Mouse (Mus musculus) forebrain, embryonic 12.5 days (tissue): Measurements from ENCODE around the gene Psmb9. TPM values are rescaled to one million over a fixed set of nuclear protein-coding genes. Genes with fewer than 3 reads are reported as not detected.
A peak's percentile ranks its signal among the peaks of the same experiment; 100 is the strongest.
"Not testable (repeated sequence)": the region's sequence is repeated elsewhere in the genome, so short reads cannot be mapped to it uniquely, and the experiment has no call there.

Source experiments
- ATAC-seq: fragments of 200-750 bp; cut with Nextera tagmentation; 2 replicates; pipeline ENCODE4 v1.8.0; 2017; ENCODE audit warnings: moderate TSS enrichment; ENCODE audit not compliant: low FRiP score
- H3K27ac ChIP-seq: fragments of 300-500 bp; sonication (generic); 2 replicates; pipeline ENCODE4 v1.5.1; 2016; ENCODE audit warnings: mild to moderate bottlenecking
- H3K27me3 ChIP-seq: fragments of 300-500 bp; sonication (generic); 2 replicates; pipeline ENCODE4 v1.6.1; 2016; ENCODE audit warnings: mild to moderate bottlenecking
- H3K36me3 ChIP-seq: fragments of 300-500 bp; sonication (generic); replicated peaks from 2 replicates; pipeline ENCODE4 v1.6.1; 2016; ENCODE audit warnings: mild to moderate bottlenecking
- H3K4me1 ChIP-seq: fragments of 300-500 bp; sonication (generic); 2 replicates; pipeline ENCODE4 v1.6.1; 2016
- H3K4me2 ChIP-seq: fragments of 300-500 bp; sonication (generic); 2 replicates; pipeline ENCODE4 v1.6.1; 2016; ENCODE audit warnings: mild to moderate bottlenecking, moderate library complexity
- H3K4me3 ChIP-seq: fragments of 300-500 bp; sonication (generic); replicated peaks from 2 replicates; pipeline ENCODE4 v1.5.1; 2016; ENCODE audit warnings: mild to moderate bottlenecking
- H3K9ac ChIP-seq: fragments of 300-500 bp; sonication (generic); 2 replicates; pipeline ENCODE4 v1.6.1; 2016; ENCODE audit warnings: mild to moderate bottlenecking
- H3K9me3 ChIP-seq: fragments of 300-500 bp; sonication (generic); 2 replicates; pipeline ENCODE4 v1.6.1; 2016
- WGBS: fragments of 180-500 bp; shearing (Covaris S2); methylation state at CpG from one replicate; pipeline ENCODE4 v1.1.7; 2016; 5-methylcytosine and 5-hydroxymethylcytosine counted together
- polyA plus RNA-seq: library from polyadenylated mRNA; unstranded; fragments of >200 nt; fragmentation: Nextera tagmentation; extraction: Ambion mirVana; gene quantifications from 2 replicates; pipeline ENCODE4 v1.2.1, GENCODE M21; 2016

The Psmb9 gene
- polyA plus RNA-seq, 1 experiment from 2014 or later, result 1.1 TPM

GRCm38 (mm10) chr17:34172528-34172927 lies 15.0 kb downstream of the Psmb9 start:
- H3K27me3 ChIP-seq, result peaks cover 15% of the 10 kb centered on the region; the same call in 1 of the 2 replicates
- H3K4me1 ChIP-seq, result no peaks in the 10 kb centered on the region
- no peaks in the 10 kb centered on the region for H3K36me3 ChIP-seq
- H3K9ac ChIP-seq, result no peak overlapping the region
- peaks cover 6% of the 10 kb centered on the region; the same call in 1 of the 2 replicates for H3K9me3 ChIP-seq
- no peak for ATAC-seq
- H3K27ac ChIP-seq, result no peak overlapping the region
- no peak overlapping the region for H3K4me2 ChIP-seq
- H3K4me3 ChIP-seq, result no peak overlapping the region
- 92% methylated on average over 5 of the region's 5 CpGs for WGBS

GRCm38 (mm10) chr17:34170877-34171498 lies 16.6 kb downstream of the Psmb9 start:
- Histone ChIP-seq H3K9me3 (0 out of 2 replicates have a peak, but pooled peaks cover 6% of the 10 kb centered on the region), H3K27ac (no peak overlapping the region), H3K9ac (no peak overlapping the region), H3K27me3 (peaks cover 15% of the 10 kb centered on the region; the same call in 1 of the 2 replicates), H3K4me1 (no peaks in the 10 kb centered on the region), H3K4me2 (no peak overlapping the region), H3K36me3 (no peaks in the 10 kb centered on the region), H3K4me3 (no peak overlapping the region)
- WGBS, result 43% methylated on average over 13 of the region's 13 CpGs
- ATAC-seq, result no peak

GRCm38 (mm10) chr17:34170487-34170876 lies 17.1 kb downstream of the Psmb9 start:
- Histone ChIP-seq H3K4me2 (no peak overlapping the region), H3K4me3 (no peak overlapping the region), H3K36me3 (no peaks in the 10 kb centered on the region), H3K9ac (no peak overlapping the region), H3K27ac (no peak overlapping the region), H3K4me1 (no peaks in the 10 kb centered on the region), H3K9me3 (0 out of 2 replicates have a peak, but pooled peaks cover 7% of the 10 kb centered on the region), H3K27me3 (peaks cover 15% of the 10 kb centered on the region; the same call in 1 of the 2 replicates)
- no peak for ATAC-seq
- WGBS, result 23% methylated on average over 4 of the region's 4 CpGs

GRCm38 (mm10) chr17:34169279-34169678 lies 18.3 kb downstream of the Psmb9 start:
- no peak for ATAC-seq
- H3K27ac ChIP-seq, result no peak overlapping the region
- no peak overlapping the region for H3K4me2 ChIP-seq
- H3K36me3 ChIP-seq, result no peaks in the 10 kb centered on the region
- WGBS, result 0% methylated on average over 2 of the region's 2 CpGs
- H3K4me1 ChIP-seq, result no peaks in the 10 kb centered on the region
- peaks cover 9% of the 10 kb centered on the region; the same call in 1 of the 2 replicates for H3K9me3 ChIP-seq
- peaks cover 15% of the 10 kb centered on the region; the same call in 1 of the 2 replicates for H3K27me3 ChIP-seq
- no peak overlapping the region for H3K4me3 ChIP-seq
- 0 out of 2 replicates have a peak overlapping the region, but pooled peaks have one; percentile 14 for H3K9ac ChIP-seq

GRCm38 (mm10) chr17:34165033-34165730 lies 22.4 kb downstream of the Psmb9 start:
- 84% methylated on average over 6 of the region's 6 CpGs for WGBS
- H3K27ac ChIP-seq, result no peak overlapping the region
- H3K9me3 ChIP-seq, result peaks cover 3% of the 10 kb centered on the region; the same call in 1 of the 2 replicates
- no peaks in the 10 kb centered on the region for H3K36me3 ChIP-seq
- H3K9ac ChIP-seq, result no peak overlapping the region
- ATAC-seq, result no peak
- H3K4me1 ChIP-seq, result no peaks in the 10 kb centered on the region
- H3K4me3 ChIP-seq, result no peak overlapping the region
- H3K27me3 ChIP-seq, result peaks cover 13% of the 10 kb centered on the region; the same call in 1 of the 2 replicates
- H3K4me2 ChIP-seq, result no peak overlapping the region

GRCm38 (mm10) chr17:34164202-34164895 lies 23.2 kb downstream of the Psmb9 start:
- WGBS, result 42% methylated on average over 9 of the region's 9 CpGs
- H3K9me3 ChIP-seq, result peaks cover 3% of the 10 kb centered on the region; the same call in 1 of the 2 replicates
- H3K4me3 ChIP-seq, result no peak overlapping the region
- no peak overlapping the region for H3K9ac ChIP-seq
- H3K27me3 ChIP-seq, result peaks cover 12% of the 10 kb centered on the region; the same call in 1 of the 2 replicates
- ATAC-seq, result no peak
- no peak overlapping the region for H3K4me2 ChIP-seq
- H3K27ac ChIP-seq, result no peak overlapping the region
- H3K36me3 ChIP-seq, result no peaks in the 10 kb centered on the region
- H3K4me1 ChIP-seq, result no peaks in the 10 kb centered on the region

- Histone ChIP-seq H3K36me3 (no peaks in the 10 kb centered on the region), H3K27ac (no peak overlapping the region), H3K4me2 (no peak overlapping the region), H3K9ac (no peak overlapping the region), H3K4me3 (no peak overlapping the region), H3K27me3 (no peaks in the 10 kb centered on the region), H3K4me1 (no peaks in the 10 kb centered on the region), H3K9me3 (no peaks in the 10 kb centered on the region)
- no peak for ATAC-seq
- WGBS, result 50% methylated on average over 5 of the region's 5 CpGs
These were observed 32.0 kb downstream of the Psmb9 start for GRCm38 (mm10) chr17:34155534-34155933.

GRCm38 (mm10) chr17:34152923-34153322 lies 34.6 kb downstream of the Psmb9 start, which contains the start of gene H2-DMb1:
H2-DMb1 (plus strand) TSS chr17:34153072.
- H3K9ac ChIP-seq, result no peak within 1 kb of the TSS
- no peak within 1 kb of the TSS for H3K4me2 ChIP-seq
- no peak within 1 kb of the TSS for H3K27ac ChIP-seq
- no peaks in the 10 kb centered on the region for H3K4me1 ChIP-seq
- ATAC-seq, result no peak
- WGBS, result 63% methylated on average over 4 of the region's 4 CpGs
- no peak within 1 kb of the TSS for H3K4me3 ChIP-seq
- H3K36me3 ChIP-seq, result no peaks in the 10 kb centered on the region
- no peaks in the 10 kb centered on the region for H3K9me3 ChIP-seq
- H3K27me3 ChIP-seq, result no peaks in the 10 kb centered on the region

- H3K4me2 ChIP-seq, result no peak overlapping the region
These were observed 42.6 kb downstream of the Psmb9 start for GRCm38 (mm10) chr17:34144960-34145371.

GRCm38 (mm10) chr17:34144221-34144620 lies 43.3 kb downstream of the Psmb9 start:
- not testable (repeated sequence) for H3K9me3 ChIP-seq, H3K4me2 ChIP-seq, H3K4me3 ChIP-seq, H3K36me3 ChIP-seq, H3K9ac ChIP-seq, H3K27ac ChIP-seq, ATAC-seq
- 89% methylated on average over 4 of the region's 4 CpGs for WGBS
- Histone ChIP-seq H3K4me1 (peaks cover 12% of the 10 kb centered on the region), H3K27me3 (peaks cover 32% of the 10 kb centered on the region)

More at GRCm38 (mm10) chr17:34144960-34145371, 42.6 kb downstream of the Psmb9 start:
- ATAC-seq, result no peak
- WGBS, result 68% methylated on average over 3 of the region's 3 CpGs
- Histone ChIP-seq H3K9me3 (no peaks in the 10 kb centered on the region), H3K4me1 (peaks cover 5% of the 10 kb centered on the region), H3K36me3 (no peaks in the 10 kb centered on the region), H3K27me3 (peaks cover 25% of the 10 kb centered on the region), H3K4me3 (no peak overlapping the region), H3K27ac (no peak overlapping the region), H3K9ac (no peak overlapping the region)

GRCm38 (mm10) chr17:34143461-34143860 lies 44.1 kb downstream of the Psmb9 start:
- WGBS, result 61% methylated on average over 5 of the region's 5 CpGs
- H3K27me3 ChIP-seq, result peaks cover 40% of the 10 kb centered on the region
- H3K36me3 ChIP-seq, result no peaks in the 10 kb centered on the region
- no peak overlapping the region for H3K27ac ChIP-seq
- H3K9me3 ChIP-seq, result no peaks in the 10 kb centered on the region
- ATAC-seq, result no peak
- H3K4me2 ChIP-seq, result no peak overlapping the region
- H3K4me3 ChIP-seq, result no peak overlapping the region
- H3K9ac ChIP-seq, result no peak overlapping the region
- peaks cover 16% of the 10 kb centered on the region for H3K4me1 ChIP-seq

GRCm38 (mm10) chr17:34143033-34143432 lies 44.5 kb downstream of the Psmb9 start, which contains the start of gene H2-DMb2:
H2-DMb2 (plus strand) TSS chr17:34143307.
- Histone ChIP-seq H3K36me3 (no peaks in the 10 kb centered on the region), H3K9me3 (no peaks in the 10 kb centered on the region), H3K9ac (no peak within 1 kb of the TSS), H3K4me3 (no peak within 1 kb of the TSS), H3K4me1 (peaks cover 16% of the 10 kb centered on the region), H3K27me3 (peaks cover 44% of the 10 kb centered on the region), H3K27ac (no peak within 1 kb of the TSS), H3K4me2 (no peak within 1 kb of the TSS)
- 43% methylated on average over 7 of the region's 7 CpGs for WGBS
- no peak for ATAC-seq
